Mouse (Mus musculus): ENCODE results near the gene Osm.

- TF ChIP-seq EP300 (IDR thresholded peaks at IDR 0.05; ENCODE audit: insufficient read depth, low read depth, low read length) = no peak
- no peak for TF ChIP-seq CTCF (IDR thresholded peaks at IDR 0.05)
These were observed 14.1 kb downstream of the Osm start for GRCm38 (mm10) chr11:4250290-4250689.
